Mouse (Mus musculus) limb, embryonic 10.5 days (tissue): ENCODE measurements around the gene Ssxb2. TPM values are rescaled to one million over a fixed set of nuclear protein-coding genes. Genes with fewer than 3 reads are reported as not detected.
"Not testable (repeated sequence)": the region's sequence is repeated elsewhere in the genome, so short reads cannot be mapped to it uniquely, and the experiment has no call there.

Experiments used
- DNase-seq: peaks from one replicate; pipeline ENCODE4 v3.0.0-alpha.2; 2017; ENCODE audit warnings: low spot score
- H3K27ac ChIP-seq: fragments of 300-500 bp; sonication (generic); 2 replicates; pipeline ENCODE4 v1.5.1; 2016; ENCODE audit warnings: mild to moderate bottlenecking
- H3K27me3 ChIP-seq: fragments of 300-500 bp; sonication (generic); 2 replicates; pipeline ENCODE4 v1.6.1; 2016; ENCODE audit warnings: low read depth, mild to moderate bottlenecking; ENCODE audit not compliant: poor library complexity, severe bottlenecking
- H3K36me3 ChIP-seq: fragments of 300-500 bp; sonication (generic); 2 replicates; pipeline ENCODE4 v1.6.1; 2016; ENCODE audit warnings: mild to moderate bottlenecking, moderate library complexity
- H3K4me1 ChIP-seq: fragments of 300-500 bp; sonication (generic); 2 replicates; pipeline ENCODE4 v1.6.1; 2016
- H3K4me3 ChIP-seq: fragments of 300-500 bp; sonication (generic); 2 replicates; pipeline ENCODE4 v1.5.1; 2016; ENCODE audit warnings: mild to moderate bottlenecking, moderate library complexity
- H3K9me3 ChIP-seq: fragments of 300-500 bp; sonication (generic); replicated peaks from 2 replicates; pipeline ENCODE4 v1.6.1; 2016; ENCODE audit warnings: mild to moderate bottlenecking
- WGBS: fragments of 180-500 bp; shearing (Covaris S2); methylation state at CpG from one replicate; pipeline ENCODE4 v1.1.7; 2016; 5-methylcytosine and 5-hydroxymethylcytosine counted together
- polyA plus RNA-seq: library from polyadenylated mRNA; unstranded; fragments of >200 nt; fragmentation: Nextera tagmentation; extraction: Ambion mirVana; gene quantifications from 2 replicates; pipeline ENCODE4 v1.2.1, GENCODE M21; 2016

The Ssxb2 gene
- not detected in 2 replicates for polyA plus RNA-seq

DNA sequence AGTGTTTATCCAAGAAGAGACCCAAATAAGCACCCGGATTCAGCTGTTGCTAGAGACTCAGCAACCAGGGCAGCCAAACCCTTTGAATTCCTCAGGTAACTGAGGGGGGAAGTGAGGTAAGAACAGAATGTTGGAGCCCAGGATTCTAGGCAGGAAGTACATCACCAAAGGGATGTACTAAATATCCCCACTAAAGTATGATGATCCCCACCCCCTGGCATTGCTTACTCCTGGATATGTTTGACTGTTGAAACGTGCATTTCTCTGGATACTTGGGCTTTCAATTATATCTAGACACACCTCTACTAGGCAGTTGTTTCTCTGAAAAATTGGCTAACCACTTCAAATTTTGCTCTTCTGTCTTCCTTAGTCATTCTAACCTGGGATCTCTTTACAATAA is at the start of gene Ssxb2:
Ssxb2 (minus strand) TSS at position 101 of the 400 bp plus-strand sequence.
- 67% methylated on average over 2 of the region's 2 CpGs for WGBS
- not testable (repeated sequence) for H3K27ac ChIP-seq, H3K9me3 ChIP-seq, H3K4me3 ChIP-seq, H3K4me1 ChIP-seq, DNase-seq, H3K36me3 ChIP-seq, H3K27me3 ChIP-seq

GRCm38 (mm10) chrX:8413005-8413404 is 48.5 kb downstream of the Ssxb2 start, which contains the start of gene Ssxb1:
Gene Ssxb1 (plus strand): TSS chrX:8413305.
- DNase-seq, H3K27me3 ChIP-seq, H3K36me3 ChIP-seq, H3K27ac ChIP-seq, H3K4me3 ChIP-seq, H3K4me1 ChIP-seq, H3K9me3 ChIP-seq: not testable (repeated sequence)
- WGBS: 43% methylated on average over 1 of the region's 1 CpGs

Other genes starting within 250 kb of the Ssxb2 start
- 56.9 and 59.6 TPM in 2 replicates for gene Ftsj1, start 209.3 kb downstream of the Ssxb2 start, polyA plus RNA-seq
- gene Slc38a5, start 190.6 kb downstream of the Ssxb2 start, polyA plus RNA-seq: 3.5 and 4.3 TPM in 2 replicates
- not detected in 2 replicates for gene Ssxb10, start 134.3 kb downstream of the Ssxb2 start, polyA plus RNA-seq
- not detected in 2 replicates for gene Ssxb9, start 94.7 kb downstream of the Ssxb2 start, polyA plus RNA-seq
- gene Ssxb1, start 48.4 kb downstream of the Ssxb2 start, polyA plus RNA-seq: not detected in 2 replicates
- gene Gm14459, start 63.2 kb upstream of the Ssxb2 start, polyA plus RNA-seq: not detected in 2 replicates
- not detected in 2 replicates for gene Ssxb6, start 86.5 kb upstream of the Ssxb2 start, polyA plus RNA-seq
- gene Ssxb3, start 130.1 kb upstream of the Ssxb2 start, polyA plus RNA-seq: not detected in 2 replicates
- gene Ssxb8, start 229.1 kb upstream of the Ssxb2 start, polyA plus RNA-seq: not detected in 2 replicates